Mouse (Mus musculus): ENCODE measurements around the gene Spata21. TPM values are rescaled to one million over a fixed set of nuclear protein-coding genes. Genes with fewer than 3 reads are reported as not detected.

Gene Spata21
- total RNA-seq, 2 experiments from 2014 or later = not detected

GRCm38 (mm10) chr4:141064104-141064659, 24.0 kb upstream of the Spata21 start:
- DNase-seq (ENCODE audit: low spot score in 2 of 2) = no peak
- TF ChIP-seq CTCF (conservative IDR thresholded peaks at IDR 0.05) = no peak
- H3K4me3 ChIP-seq = no peak overlapping the region
- no peak overlapping the region for H3K27ac ChIP-seq

- TF ChIP-seq CTCF (conservative IDR thresholded peaks at IDR 0.05) = peak; percentile 95
- no peak overlapping the region for H3K27ac ChIP-seq
- no peak overlapping the region for H3K4me3 ChIP-seq
- peak; percentile 80 to 83 for DNase-seq (ENCODE audit: low spot score in 2 of 2)
These were observed 23.0 kb upstream of the Spata21 start for GRCm38 (mm10) chr4:141065123-141065522.

GRCm38 (mm10) chr4:141066709-141067515, 21.2 kb upstream of the Spata21 start:
- no peak overlapping the region for H3K27ac ChIP-seq
- no peak overlapping the region for H3K4me3 ChIP-seq
- DNase-seq (ENCODE audit: low spot score in 2 of 2) = no peak
- TF ChIP-seq CTCF (conservative IDR thresholded peaks at IDR 0.05) = no peak

- H3K27ac ChIP-seq = no peak overlapping the region
- no peak overlapping the region for H3K4me3 ChIP-seq
- TF ChIP-seq CTCF (conservative IDR thresholded peaks at IDR 0.05) = no peak
These were observed 20.6 kb upstream of the Spata21 start for GRCm38 (mm10) chr4:141067516-141068046.

GRCm38 (mm10) chr4:141068655-141069054, 19.5 kb upstream of the Spata21 start:
- TF ChIP-seq CTCF (conservative IDR thresholded peaks at IDR 0.05) = no peak
- DNase-seq (ENCODE audit: low spot score in 2 of 2) = no peak

More at GRCm38 (mm10) chr4:141067516-141068046, 20.6 kb upstream of the Spata21 start:
- no peak for DNase-seq (ENCODE audit: low spot score in 2 of 2)

GRCm38 (mm10) chr4:141069731-141070130, 18.4 kb upstream of the Spata21 start:
- Histone ChIP-seq H3K4me3 (no peak overlapping the region), H3K27ac (no peak overlapping the region)
- DNase-seq (ENCODE audit: low spot score in 2 of 2) = peak in 1 of 2 experiments; percentile 65
- TF ChIP-seq CTCF (conservative IDR thresholded peaks at IDR 0.05) = peak; percentile 94; the same call in 1 of the 2 replicates

More at GRCm38 (mm10) chr4:141068655-141069054, 19.5 kb upstream of the Spata21 start:
- no peak overlapping the region for H3K4me3 ChIP-seq
- no peak overlapping the region for H3K27ac ChIP-seq

- no peak for DNase-seq (ENCODE audit: low spot score in 2 of 2)
- Histone ChIP-seq H3K27ac (no peak overlapping the region), H3K4me3 (no peak overlapping the region)
- TF ChIP-seq CTCF (conservative IDR thresholded peaks at IDR 0.05) = no peak
These were observed 15.6 kb upstream of the Spata21 start for GRCm38 (mm10) chr4:141072502-141072901.

- peak overlapping the region; percentile 61; the same call in 1 of the 2 replicates for H3K27ac ChIP-seq
- H3K4me3 ChIP-seq = no peak overlapping the region
- TF ChIP-seq CTCF (conservative IDR thresholded peaks at IDR 0.05) = no peak
- DNase-seq (ENCODE audit: low spot score in 2 of 2) = peak; percentile 45 to 61
These were observed 14.5 kb upstream of the Spata21 start for GRCm38 (mm10) chr4:141073661-141074060.

- peak overlapping the region; percentile 61; the same call in 1 of the 2 replicates for H3K27ac ChIP-seq
- no peak for TF ChIP-seq CTCF (conservative IDR thresholded peaks at IDR 0.05)
- H3K4me3 ChIP-seq = no peak overlapping the region
- no peak for DNase-seq (ENCODE audit: low spot score in 2 of 2)
These were observed 14.0 kb upstream of the Spata21 start for GRCm38 (mm10) chr4:141074109-141074508.

GRCm38 (mm10) chr4:141076761-141077506, 11.2 kb upstream of the Spata21 start:
- Histone ChIP-seq H3K4me3 (peak overlapping the region; percentile 92), H3K27ac (peak overlapping the region; percentile 23; the same call in 1 of the 2 replicates)
- no peak for DNase-seq (ENCODE audit: low spot score in 2 of 2)
- no peak for TF ChIP-seq CTCF (conservative IDR thresholded peaks at IDR 0.05)

GRCm38 (mm10) chr4:141077681-141078509, 10.2 kb upstream of the Spata21 start, which contains the start of gene Necap2:
Gene Necap2, minus strand, starts transcription at chr4:141078357.
- H3K27ac ChIP-seq = peak within 1 kb of the TSS; percentile 95
- peak; percentile 95 to 98 for DNase-seq (ENCODE audit: low spot score in 2 of 2)
- peak; percentile 97 for TF ChIP-seq CTCF (conservative IDR thresholded peaks at IDR 0.05)
- H3K4me3 ChIP-seq = peak within 1 kb of the TSS; percentile 92
